Mouse (Mus musculus) spleen, adult 2 months (tissue): ENCODE results near the gene Slc3a2.

Source experiments
- CTCF ChIP-seq: fragments of 200-500 bp; IDR thresholded peaks from 2 replicates; pipeline ENCODE4 v1.5.1; 2011; ENCODE audit warnings: mild to moderate bottlenecking, inconsistent platforms; ENCODE audit not compliant: insufficient read depth, insufficient read length, insufficient replicate concordance; ENCODE audit errors: extremely low read depth
- POLR2A ChIP-seq: fragments of 200-500 bp; IDR thresholded peaks from 2 replicates; pipeline ENCODE4 v1.6.1; 2011; ENCODE audit warnings: low read depth, low read length, inconsistent platforms

DNA sequence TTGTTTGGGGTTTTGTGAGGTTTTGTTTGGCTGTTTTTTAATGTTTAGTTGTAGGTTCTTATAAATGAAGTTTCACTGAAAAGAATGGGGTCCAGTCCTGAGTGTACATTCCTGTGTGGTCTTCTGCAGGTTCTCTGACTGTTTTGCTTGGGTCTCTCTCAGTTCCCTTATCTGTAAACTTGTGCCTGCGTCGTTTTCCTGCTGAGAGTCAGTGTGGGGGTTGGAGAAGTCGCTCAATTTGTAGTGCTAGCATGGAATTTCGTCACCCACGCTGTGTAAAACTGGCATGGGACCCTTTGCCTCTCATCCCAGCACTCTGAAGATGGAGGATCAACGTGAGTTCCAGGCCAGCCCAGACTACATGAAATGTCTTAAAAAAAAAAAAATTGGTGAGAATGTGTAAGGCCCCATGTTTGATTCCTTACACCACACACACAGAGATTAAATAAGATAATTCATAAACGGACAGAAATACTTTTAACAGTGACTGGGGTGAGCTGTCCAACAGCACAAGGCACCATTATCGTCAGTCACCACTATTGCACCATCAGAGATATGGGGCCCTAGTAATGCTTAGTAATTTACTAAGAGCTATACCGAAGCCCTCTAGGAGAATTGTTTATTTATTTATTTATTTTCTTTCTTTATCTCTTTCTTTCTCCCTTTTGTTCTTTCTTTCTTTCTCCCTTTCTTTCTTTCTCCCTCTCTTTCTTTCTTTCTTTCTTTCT, 49.7 kb downstream of the Slc3a2 start:
- TF ChIP-seq CTCF: no peak
- no peak for TF ChIP-seq POLR2A
